Mouse (Mus musculus) bone marrow, adult 2 months (tissue): ENCODE data around the gene Gm13101. TPM values are rescaled to one million over a fixed set of nuclear protein-coding genes. Genes with fewer than 3 reads are reported as not detected.
"Not testable (repeated sequence)": the region's sequence is repeated elsewhere in the genome, so short reads cannot be mapped to it uniquely, and the experiment has no call there.

Source experiments
- H3K27ac ChIP-seq: fragments of 200-500 bp; 2 replicates; pipeline ENCODE4 v1.5.1; 2012; ENCODE audit warnings: low read depth, mild to moderate bottlenecking, control low read depth, inconsistent platforms, low read length; ENCODE audit not compliant: control insufficient read depth, poor library complexity, insufficient read depth
- H3K4me1 ChIP-seq: fragments of 200-500 bp; 2 replicates; pipeline ENCODE4 v1.6.1; 2011; ENCODE audit warnings: low read length; ENCODE audit not compliant: control insufficient read depth, insufficient read depth
- H3K4me3 ChIP-seq: fragments of 200-500 bp; replicated peaks from 2 replicates; pipeline ENCODE3; 2011; ENCODE audit warnings: mild to moderate bottlenecking, low read depth, low read length, control low read depth; ENCODE audit not compliant: control insufficient read depth
- WGBS: fragments of 180-500 bp; shearing (Covaris S2); methylation state at CpG from one replicate; pipeline ENCODE4 v1.1.7; 2018; 5-methylcytosine and 5-hydroxymethylcytosine counted together
- polyA plus RNA-seq: library from polyadenylated mRNA; stranded (reverse); fragments of >200 nt; gene quantifications from 2 replicates; pipeline ENCODE4 v1.2.4, GENCODE M21; 2011; ENCODE audit warnings: low replicate concordance; ENCODE audit not compliant: missing spikeins, insufficient read depth, insufficient read length

Gm13101 gene
- polyA plus RNA-seq, result not detected in 2 replicates

GRCm38 (mm10) chr4:143966850-143967249 lies at the start of gene Gm13101:
Gene Gm13101 (minus strand): TSS chr4:143966950.
- 39% methylated on average over 2 of the region's 2 CpGs for WGBS
- H3K4me1 ChIP-seq, H3K4me3 ChIP-seq, H3K27ac ChIP-seq: not testable (repeated sequence)

- 45% methylated on average over 3 of the region's 3 CpGs for WGBS
- H3K27ac ChIP-seq, H3K4me1 ChIP-seq, H3K4me3 ChIP-seq: not testable (repeated sequence)
Measured at GRCm38 (mm10) chr4:143994269-143994668, 27.5 kb upstream of the Gm13101 start, which contains the start of gene Pramef17. Gene Pramef17 (minus strand): TSS chr4:143994369.

- WGBS, result 90% methylated on average over 17 of the region's 17 CpGs
- H3K4me3 ChIP-seq, H3K27ac ChIP-seq, H3K4me1 ChIP-seq: not testable (repeated sequence)
Measured at GRCm38 (mm10) chr4:143988126-143988525, 21.4 kb upstream of the Gm13101 start.

DNA sequence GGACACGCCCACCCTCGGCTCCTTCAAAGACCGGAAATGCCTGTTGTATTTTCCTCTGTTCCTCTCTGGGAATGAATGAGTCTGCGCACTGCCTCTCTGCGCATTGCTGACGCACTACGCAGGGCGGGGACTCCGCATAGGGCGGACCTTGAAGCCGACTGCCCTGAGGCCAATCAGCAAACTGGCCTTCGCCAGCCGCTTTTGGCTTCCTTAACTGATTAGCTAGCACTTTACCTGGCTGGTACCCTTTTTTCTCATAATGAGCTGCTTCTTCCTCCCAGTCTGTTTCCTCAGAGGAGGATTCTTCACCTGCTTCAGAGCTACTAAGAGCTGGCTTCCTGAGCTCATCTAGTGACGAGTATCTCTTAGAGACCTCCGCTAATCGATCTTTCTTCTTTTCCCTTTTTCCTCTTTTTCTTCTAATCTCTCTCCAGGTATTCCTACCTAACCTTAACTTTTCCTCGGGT lies 20.8 kb upstream of the Gm13101 start:
- H3K27ac ChIP-seq, H3K4me3 ChIP-seq, H3K4me1 ChIP-seq: not testable (repeated sequence)
- WGBS, result 88% methylated on average over 11 of the region's 17 CpGs

- 94% methylated on average over 5 of the region's 9 CpGs for WGBS
- not testable (repeated sequence) for H3K4me3 ChIP-seq, H3K27ac ChIP-seq, H3K4me1 ChIP-seq
Measured at GRCm38 (mm10) chr4:143985733-143986132, 19.0 kb upstream of the Gm13101 start.

DNA sequence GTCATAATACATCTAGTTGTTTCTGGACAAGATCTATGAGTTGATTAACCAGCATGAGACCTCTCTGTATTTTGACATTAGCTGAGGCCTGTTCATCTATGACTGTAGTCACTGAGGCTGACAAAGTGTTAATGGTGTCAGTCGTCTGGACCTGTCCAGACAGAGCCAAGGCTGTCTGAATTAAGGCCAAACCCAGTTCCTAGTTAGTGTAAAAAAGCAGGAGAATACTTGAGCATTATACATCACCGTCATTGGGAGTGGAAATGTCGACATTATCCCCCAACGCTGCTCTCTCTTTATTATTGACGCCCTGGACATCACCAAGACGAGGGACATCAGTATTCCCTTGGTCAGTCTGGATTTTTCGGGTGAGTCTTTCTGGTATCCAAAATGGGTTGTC lies 18.4 kb upstream of the Gm13101 start:
- H3K27ac ChIP-seq, H3K4me3 ChIP-seq, H3K4me1 ChIP-seq: not testable (repeated sequence)
- no CpG with 5 or more reads among the region's 7 CpGs for WGBS

DNA sequence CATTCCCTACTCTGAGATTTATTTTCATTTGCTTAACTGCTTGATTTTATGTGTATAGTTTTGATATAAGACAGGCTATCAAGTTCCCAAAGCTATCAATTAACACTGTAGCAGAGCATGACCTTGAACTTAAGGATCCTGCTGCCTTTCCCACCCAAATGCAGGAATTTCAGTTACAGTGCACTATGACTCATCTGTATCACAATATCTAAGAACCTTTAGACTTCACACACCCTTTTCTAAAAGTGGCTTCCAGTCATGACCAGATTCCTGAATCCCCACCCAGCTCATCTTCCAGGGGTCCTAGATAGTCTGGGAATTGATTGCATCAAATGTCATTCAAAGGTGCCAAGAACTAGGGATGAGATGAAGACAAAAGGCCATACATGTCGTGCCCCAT lies 16.7 kb upstream of the Gm13101 start:
- WGBS, result 44% methylated on average over 1 of the region's 1 CpGs
- not testable (repeated sequence) for H3K4me1 ChIP-seq, H3K4me3 ChIP-seq, H3K27ac ChIP-seq

DNA sequence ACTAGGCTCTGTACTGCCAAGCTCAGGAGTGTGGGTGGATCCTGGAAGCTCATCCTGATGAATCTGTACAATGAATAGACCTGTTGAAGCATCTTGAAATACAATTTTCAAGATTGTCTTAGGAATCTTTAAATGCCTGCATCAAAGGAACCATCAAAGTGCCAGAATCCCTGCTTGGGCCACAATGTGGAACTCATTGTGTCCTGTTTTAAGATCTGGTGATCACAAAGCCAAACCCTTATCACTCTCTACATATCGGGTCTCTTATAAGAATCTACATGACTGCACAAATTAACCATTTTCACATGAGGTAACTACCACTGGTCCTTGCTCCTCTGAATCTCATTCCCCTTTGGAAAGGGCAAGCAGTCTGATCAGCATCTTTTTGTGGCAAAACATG lies 15.8 kb downstream of the Gm13101 start, which contains the start of gene Pramef25:
Gene Pramef25, minus strand, starts transcription at position 101 of the 400 bp plus-strand sequence.
- H3K4me3 ChIP-seq, H3K27ac ChIP-seq, H3K4me1 ChIP-seq: not testable (repeated sequence)
- WGBS, result 75% methylated on average over 1 of the region's 1 CpGs

Other genes with a start within 250 kb of the Gm13101 start
- gene Gm13078, start 247.5 kb downstream of the Gm13101 start, polyA plus RNA-seq, result not detected in 2 replicates
- not detected in 2 replicates for gene Gm13023, start 177.6 kb downstream of the Gm13101 start, polyA plus RNA-seq
- not detected in 2 replicates for gene Gm13084, start 150.9 kb downstream of the Gm13101 start, polyA plus RNA-seq
- not detected in 2 replicates for gene Gm13103, start 120.5 kb downstream of the Gm13101 start, polyA plus RNA-seq
- not detected in 2 replicates for gene Pramef6, start 66.6 kb downstream of the Gm13101 start, polyA plus RNA-seq
- gene Pramef25, start 15.9 kb downstream of the Gm13101 start, polyA plus RNA-seq, result not detected in 2 replicates
- gene Pramef17, start 27.4 kb upstream of the Gm13101 start, polyA plus RNA-seq, result not detected in 2 replicates
- gene Pramel4, start 92.2 kb upstream of the Gm13101 start, polyA plus RNA-seq, result not detected in 2 replicates
- not detected in 2 replicates for gene Gm13102, start 139.5 kb upstream of the Gm13101 start, polyA plus RNA-seq
- not detected in 2 replicates for gene Oog3, start 195.7 kb upstream of the Gm13101 start, polyA plus RNA-seq
- gene Oog2, start 223.8 kb upstream of the Gm13101 start, polyA plus RNA-seq, result not detected in 2 replicates
- gene C87977, start 246.4 kb upstream of the Gm13101 start, polyA plus RNA-seq, result not detected in 2 replicates